Comparison of ENCODE assay signal across 8 mouse cellular contexts in genomic region chr4:132939421-132940127, GRCm38 (mm10). TPM values are rescaled to one million over a fixed set of nuclear protein-coding genes. Genes with fewer than 3 reads are reported as not detected.
A peak's percentile ranks its signal among the peaks of the same experiment; 100 is the strongest.
DNase-seq lines count a peak whose midpoint lies in the region; ATAC-seq and TF ChIP-seq lines count a peak whose summit lies in the region.

No protein-coding gene starts in this region.

- DNase-seq in heart, adult 11 months, result peak; percentile 90
- DNase-seq in heart, adult 8-10 months (ENCODE audit: low spot score), result no peak
- DNase-seq in NIH3T3 (ENCODE audit: low read depth), result peak; percentile 47
- DNase-seq in cerebellum, postnatal 4 days (ENCODE audit: low spot score in 2 of 2), result peak; percentile 81 to 90
- no peak for DNase-seq in heart, postnatal 0 days (ENCODE audit: low spot score)
- DNase-seq in layer of hippocampus, postnatal 14 days (ENCODE audit: low spot score in 2 of 2), result peak; percentile 54 to 56
- DNase-seq in splenic B cell, adult 2 months (ENCODE audit: low read depth, low spot score), result peak; percentile 76

- no peak for TF ChIP-seq EP300 in heart, postnatal 0 days (IDR thresholded peaks at IDR 0.05; ENCODE audit: low read depth)

- H3K9ac ChIP-seq in heart, postnatal 0 days (replicated peaks; ENCODE audit: low read depth, low read length), result no peak overlapping the region

- WGBS in heart, postnatal 0 days, result 26% methylated on average over 22 of the region's 22 CpGs

- no peak overlapping the region for H3K4me2 ChIP-seq in heart, postnatal 0 days (ENCODE audit: low read depth, low read length)

- no peaks in the 10 kb centered on the region for H3K27me3 ChIP-seq in heart, postnatal 0 days (ENCODE audit: control insufficient read depth, insufficient read depth, low read length)
- H3K27me3 ChIP-seq in splenic B cell, adult 2 months (ENCODE audit: control insufficient read depth, insufficient read depth, low read length, poor library complexity, severe bottlenecking), result no peaks in the 10 kb centered on the region

- TF ChIP-seq CTCF in heart, postnatal 0 days (IDR thresholded peaks at IDR 0.05; ENCODE audit: low read depth), result peak; percentile 73

- ATAC-seq in heart, postnatal 0 days (ENCODE audit: insufficient read depth, low read depth), result no peak; the same call in 1 of the 2 replicates
- ATAC-seq in megakaryocyte progenitor cell, adult 5-6 weeks (replicated peaks; ENCODE audit: poor library complexity), result peak; percentile 73

- no peaks in the 10 kb centered on the region for H3K4me1 ChIP-seq in heart, postnatal 0 days (ENCODE audit: control insufficient read depth, insufficient read depth)

- H3K36me3 ChIP-seq in heart, postnatal 0 days (replicated peaks; ENCODE audit: control insufficient read depth, insufficient read depth, low read length), result no peaks in the 10 kb centered on the region
- H3K36me3 ChIP-seq in splenic B cell, adult 2 months (ENCODE audit: control insufficient read depth, insufficient read depth, low read length, poor library complexity, severe bottlenecking), result no peaks in the 10 kb centered on the region

- H3K27ac ChIP-seq in heart, postnatal 0 days (ENCODE audit: low read depth), result no peak overlapping the region

- no peak overlapping the region for H3K4me3 ChIP-seq in heart, postnatal 0 days (ENCODE audit: low read depth, low read length)

- no peaks in the 10 kb centered on the region for H3K9me3 ChIP-seq in heart, postnatal 0 days (replicated peaks; ENCODE audit: control insufficient read depth, low read length)

RNA-seq across cellular contexts. Expression of gene Fam76a, which starts 17.2 kb away (rescaled TPM):
- 10 to 100 TPM; 35.4 to 43.7 (median 39.9) TPM for total RNA-seq in heart, adult 8-10 months (2022)
- 19.7 and 20.7 TPM in 2 replicates for total RNA-seq in heart, postnatal 0 days (2014; rRNA removed; ENCODE audit: low replicate concordance)
- polyA plus RNA-seq in heart, postnatal 0 days (2015; fragmentation: Nextera tagmentation; extraction: Ambion mirVana), result 39.6 and 44.4 TPM in 2 replicates
- total RNA-seq in layer of hippocampus, postnatal 14 days (2021), result 10 to 100 TPM; 32.4 to 34.6 TPM
- 17.9 and 18.0 TPM in 2 replicates for total RNA-seq in megakaryocyte progenitor cell, adult 5-6 weeks (2015)
- 31.5 and 42.0 TPM in 2 replicates for total RNA-seq in megakaryocyte progenitor cell, adult 5-6 weeks (2017)

RNA-seq across cellular contexts. Expression of gene Fgr, which starts 34.3 kb away (rescaled TPM):
- 1 to 10 TPM in 1 of 4 experiments, under 1 TPM in 3; 0.14 to 2.5 (median 0.49) TPM for total RNA-seq in heart, adult 8-10 months (2022)
- total RNA-seq in heart, postnatal 0 days (2014; rRNA removed; ENCODE audit: low replicate concordance), result 0.04 and 0.19 TPM in 2 replicates
- polyA plus RNA-seq in heart, postnatal 0 days (2015; fragmentation: Nextera tagmentation; extraction: Ambion mirVana), result 0.31 and 0.37 TPM in 2 replicates
- not detected for total RNA-seq in layer of hippocampus, postnatal 14 days (2021)
- 3.2 and 3.4 TPM in 2 replicates for total RNA-seq in megakaryocyte progenitor cell, adult 5-6 weeks (2015)
- 2.5 and 3.0 TPM in 2 replicates for total RNA-seq in megakaryocyte progenitor cell, adult 5-6 weeks (2017)

RNA-seq across cellular contexts. Expression of gene Stx12, which starts 55.3 kb away (rescaled TPM):
- total RNA-seq in heart, adult 8-10 months (2022), result 10 to 100 TPM; 33.9 to 34.3 (median 34.1) TPM
- 59.7 and 65.9 TPM in 2 replicates for total RNA-seq in heart, postnatal 0 days (2014; rRNA removed; ENCODE audit: low replicate concordance)
- polyA plus RNA-seq in heart, postnatal 0 days (2015; fragmentation: Nextera tagmentation; extraction: Ambion mirVana), result 46.3 and 48.5 TPM in 2 replicates
- 100 to 1,000 TPM; 104 to 105 TPM for total RNA-seq in layer of hippocampus, postnatal 14 days (2021)
- 34.4 and 36.5 TPM in 2 replicates for total RNA-seq in megakaryocyte progenitor cell, adult 5-6 weeks (2015)
- 31.3 and 33.1 TPM in 2 replicates for total RNA-seq in megakaryocyte progenitor cell, adult 5-6 weeks (2017)

Comparison
In these comparisons a context has a peak if more than half of its experiments do, and no peak if none do; other contexts are left out.
1. DNase-seq: peak in heart, adult 11 months (single experiment), NIH3T3 (single experiment), cerebellum, postnatal 4 days (2 of 2), layer of hippocampus, postnatal 14 days (2 of 2) and splenic B cell, adult 2 months (single experiment); none in heart, adult 8-10 months (single experiment) and heart, postnatal 0 days (single experiment).